Mouse (Mus musculus): ENCODE data around the gene Fam168a.
A peak's percentile ranks its signal among the peaks of the same experiment; 100 is the strongest.

The Fam168a gene

GRCm38 (mm10) chr7:100706143-100706841 lies at the start of gene Fam168a:
Fam168a (plus strand) TSS chr7:100706635.
- peak; percentile 96 for DNase-seq (ENCODE audit: low spot score)

DNA sequence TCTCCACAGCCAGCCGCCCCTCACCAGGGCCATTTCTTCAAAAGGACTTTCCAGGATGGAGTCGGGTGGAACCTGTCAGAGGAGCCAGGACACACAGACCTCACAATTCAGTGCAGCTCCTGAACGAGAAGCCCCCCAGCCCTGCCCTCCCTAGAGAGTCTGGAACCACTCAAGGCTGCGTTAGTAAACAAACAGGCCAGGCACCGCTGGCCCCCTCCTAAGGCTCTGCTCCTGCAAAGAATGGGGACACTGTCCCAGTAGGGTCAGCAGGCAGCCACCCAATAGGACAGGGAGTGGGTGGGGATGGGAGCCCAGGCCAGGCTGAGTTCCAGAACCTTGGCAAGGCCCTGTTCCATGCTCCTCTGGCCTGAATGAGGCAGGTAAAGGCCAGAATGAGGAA lies 49.7 kb upstream of the Fam168a start:
- DNase-seq (ENCODE audit: low spot score), result no peak

DNA sequence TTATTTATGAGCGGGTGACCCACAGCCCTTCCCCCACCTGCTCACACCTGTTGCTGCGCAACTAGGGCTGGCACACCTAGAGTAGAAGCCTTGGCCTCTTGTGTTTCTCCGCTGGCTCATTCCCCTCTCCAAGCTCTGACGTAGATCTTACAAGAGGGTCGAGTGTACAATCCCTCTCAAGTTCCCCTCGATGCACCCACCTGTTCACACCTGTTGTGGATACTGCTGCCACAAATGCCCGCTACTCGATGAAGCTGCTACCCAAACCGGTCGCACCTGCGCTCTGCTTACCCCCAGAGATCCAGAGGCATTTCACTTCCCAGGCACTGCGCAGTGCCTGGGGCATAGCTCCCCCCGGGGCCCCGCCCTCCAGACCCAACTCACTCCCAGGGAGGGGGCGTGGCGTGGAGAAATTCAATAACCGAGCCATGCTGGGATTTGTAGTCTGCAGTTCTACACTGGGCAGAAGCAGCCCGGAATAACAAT lies 48.3 kb upstream of the Fam168a start:
- DNase-seq (ENCODE audit: low spot score), result no peak

DNA sequence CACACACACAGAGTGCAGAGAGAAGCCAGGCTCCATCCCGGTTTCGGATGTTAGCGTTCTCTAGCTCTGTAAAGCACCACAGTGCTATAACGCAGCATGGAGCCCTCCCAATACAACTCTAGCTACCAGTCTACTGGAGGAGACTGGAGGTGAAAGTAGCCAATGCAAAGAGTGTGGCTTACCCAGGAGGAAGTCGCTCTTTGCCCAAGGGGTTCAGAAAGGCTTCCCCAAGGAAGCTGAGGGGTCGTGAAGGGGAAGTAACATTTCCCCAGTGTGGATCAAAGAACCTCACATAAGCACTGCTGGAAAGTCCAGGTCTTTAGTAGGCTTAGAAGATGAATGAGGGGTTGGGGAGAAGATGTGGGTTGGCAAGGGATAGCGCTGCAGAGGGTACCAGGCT lies 45.2 kb upstream of the Fam168a start:
- DNase-seq (ENCODE audit: low spot score), result no peak

GRCm38 (mm10) chr7:100662231-100662630 lies 44.2 kb upstream of the Fam168a start, which contains the start of gene Plekhb1:
Plekhb1 (minus strand) TSS chr7:100662414.
- no peak for DNase-seq (ENCODE audit: low spot score)

DNA sequence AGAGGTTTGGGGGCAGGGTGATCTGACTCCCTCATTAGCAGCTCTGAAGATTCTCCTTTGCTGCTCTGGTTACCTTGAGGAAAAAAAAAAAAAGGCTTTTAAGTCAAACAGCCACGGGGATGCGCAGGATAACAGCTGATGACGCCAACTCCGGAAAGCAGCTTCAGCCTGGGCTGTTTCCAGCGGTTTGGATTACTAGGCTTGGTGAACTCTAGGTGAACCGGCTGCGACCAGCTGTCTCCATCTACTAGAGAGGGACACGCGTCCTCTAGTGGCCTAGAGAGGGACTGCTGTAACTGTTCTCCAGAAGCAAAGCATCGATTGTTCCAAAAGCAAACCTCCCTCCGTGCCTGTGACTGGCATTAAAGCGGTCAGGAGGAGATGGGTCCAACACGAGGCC lies 43.2 kb upstream of the Fam168a start:
- DNase-seq (ENCODE audit: low spot score), result peak; percentile 97

GRCm38 (mm10) chr7:100663729-100664304 lies 42.6 kb upstream of the Fam168a start:
- DNase-seq (ENCODE audit: low spot score), result peak; percentile 34

- no peak for DNase-seq (ENCODE audit: low spot score)
Measured at GRCm38 (mm10) chr7:100670646-100671045, 35.8 kb upstream of the Fam168a start.

GRCm38 (mm10) chr7:100673452-100673851 lies 33.0 kb upstream of the Fam168a start:
- no peak for DNase-seq (ENCODE audit: low spot score)

DNA sequence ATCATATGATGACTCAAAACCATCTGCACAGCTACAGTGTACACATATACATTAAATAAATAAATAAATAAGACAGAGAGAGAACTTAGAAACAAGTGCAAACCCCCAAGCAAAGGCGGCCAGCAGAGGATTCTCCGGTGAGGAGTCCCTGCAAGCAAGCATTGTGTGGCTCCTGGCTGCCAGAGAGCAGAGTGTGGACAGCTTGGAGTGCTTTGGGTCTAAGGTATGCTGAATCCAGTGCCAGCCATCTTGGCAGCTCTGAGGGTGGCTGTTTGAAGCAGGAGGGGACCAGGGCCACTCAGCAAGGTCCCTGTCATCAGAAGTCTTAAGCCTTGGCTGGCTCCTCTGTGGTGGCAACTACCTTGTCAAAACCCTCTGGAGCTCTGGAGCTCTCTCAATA lies 31.5 kb upstream of the Fam168a start:
- DNase-seq (ENCODE audit: low spot score), result peak; percentile 63

DNA sequence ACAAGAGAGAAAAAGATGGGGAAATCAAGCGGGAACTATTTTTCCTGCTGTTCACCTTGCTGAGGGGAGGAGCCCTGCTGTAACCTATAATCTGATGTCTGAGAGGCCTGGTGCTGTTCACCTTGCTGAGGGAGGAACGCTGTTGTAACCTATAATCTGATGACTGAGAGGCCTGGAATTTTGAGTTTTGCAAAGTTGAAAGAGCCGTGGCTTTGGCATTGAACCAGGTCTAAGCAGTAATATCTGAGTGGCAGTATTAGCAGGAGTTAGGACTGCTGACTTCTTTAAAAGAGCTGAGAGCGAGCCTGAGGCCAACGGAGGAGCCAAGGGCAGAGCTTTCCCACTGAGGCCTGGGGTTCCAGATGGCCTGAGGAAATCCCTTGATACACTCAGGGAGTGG lies 28.4 kb upstream of the Fam168a start:
- no peak for DNase-seq (ENCODE audit: low spot score)

GRCm38 (mm10) chr7:100678948-100679880 lies 27.2 kb upstream of the Fam168a start:
- no peak for DNase-seq (ENCODE audit: low spot score)

GRCm38 (mm10) chr7:100681132-100681531 lies 25.3 kb upstream of the Fam168a start:
- DNase-seq (ENCODE audit: low spot score), result no peak

DNA sequence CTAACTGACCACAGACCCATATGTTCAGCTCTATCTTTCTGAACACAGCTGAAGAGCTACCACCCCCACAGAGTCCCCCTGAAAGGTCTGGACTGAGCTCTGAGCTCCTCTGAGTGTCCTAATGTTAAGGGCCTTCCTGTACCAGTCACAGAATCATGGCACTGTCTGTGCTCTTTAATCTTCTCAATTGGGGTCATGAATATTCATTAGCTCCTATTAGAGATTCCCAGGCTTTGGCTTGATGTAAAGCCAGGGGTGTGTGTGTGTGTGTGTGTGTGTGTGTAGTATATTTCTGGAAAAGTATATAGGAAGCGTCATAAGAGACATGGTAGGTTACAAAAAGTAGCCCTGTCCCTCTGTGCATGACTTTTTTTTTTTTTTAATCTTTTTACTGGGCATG lies 23.2 kb upstream of the Fam168a start:
- DNase-seq (ENCODE audit: low spot score), result no peak

- no peak for DNase-seq (ENCODE audit: low spot score)
Measured at GRCm38 (mm10) chr7:100684081-100684480, 22.4 kb upstream of the Fam168a start.

DNA sequence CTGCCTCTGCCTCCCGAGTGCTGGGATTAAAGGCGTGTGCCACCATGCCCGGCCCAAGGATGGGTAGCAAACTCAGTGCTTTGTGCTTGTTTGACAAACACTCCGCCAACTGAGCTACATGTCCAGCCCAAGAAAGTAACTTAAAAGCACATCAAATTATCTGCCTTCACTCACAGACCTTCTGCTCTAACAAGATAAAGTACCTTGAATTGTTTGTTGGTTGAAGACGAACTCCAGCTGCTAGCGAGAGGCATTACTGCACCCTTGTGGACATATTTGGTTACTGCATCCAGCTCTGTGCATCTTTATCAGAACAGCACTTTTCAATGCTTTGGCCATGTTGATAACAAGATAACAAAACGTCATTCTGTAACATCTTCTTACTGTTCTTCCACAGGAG lies 21.9 kb upstream of the Fam168a start:
- peak; percentile 71 for DNase-seq (ENCODE audit: low spot score)

DNA sequence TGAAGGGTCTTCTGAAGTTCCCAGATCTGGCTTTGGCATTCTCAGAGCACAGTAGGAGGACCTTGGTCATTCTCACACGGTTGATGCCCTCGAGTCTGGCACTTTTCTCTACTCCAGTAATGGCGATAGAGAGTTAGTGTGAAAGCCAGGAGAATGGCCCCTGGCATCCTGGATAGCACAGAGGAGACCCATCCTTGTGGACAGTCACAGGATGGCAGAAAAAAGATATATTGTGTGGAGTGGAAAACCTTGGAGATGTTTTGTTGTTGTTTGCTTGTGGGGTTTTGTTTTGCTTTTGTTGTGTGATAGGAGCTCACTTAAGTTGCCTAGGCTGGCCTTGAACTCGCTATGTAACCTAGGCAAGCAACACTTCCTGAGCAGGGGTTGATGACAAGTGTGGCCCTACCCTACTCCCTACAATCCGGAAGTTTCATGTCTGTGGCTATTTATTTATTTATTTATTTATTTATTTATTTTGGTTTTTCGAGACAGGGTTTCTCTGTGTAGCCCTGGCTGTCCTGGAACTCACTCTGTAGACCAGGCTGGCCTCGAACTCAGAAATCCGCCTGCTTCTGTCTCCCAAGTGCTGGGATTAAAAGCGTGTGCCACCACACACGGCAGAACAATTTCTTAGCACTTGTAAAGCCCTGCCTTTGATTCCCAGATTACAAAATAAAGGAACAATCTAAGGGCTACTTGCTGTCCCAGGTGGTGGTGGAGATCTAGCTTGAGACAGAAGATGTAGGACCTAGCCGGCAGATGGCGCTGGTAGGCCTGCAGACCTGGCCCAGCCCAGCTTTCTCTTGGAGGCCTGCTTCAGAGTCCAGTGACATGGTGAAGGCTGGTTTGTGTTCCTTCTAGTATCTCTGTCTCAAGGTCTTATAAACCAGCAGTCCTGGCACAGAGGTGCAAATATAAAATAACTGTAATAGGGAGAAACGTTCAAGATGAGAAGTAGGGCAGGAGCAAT lies 21.1 kb upstream of the Fam168a start:
- DNase-seq (ENCODE audit: low spot score), result peak; percentile 81

GRCm38 (mm10) chr7:100688471-100688870 lies 18.0 kb upstream of the Fam168a start:
- DNase-seq (ENCODE audit: low spot score), result no peak

DNA sequence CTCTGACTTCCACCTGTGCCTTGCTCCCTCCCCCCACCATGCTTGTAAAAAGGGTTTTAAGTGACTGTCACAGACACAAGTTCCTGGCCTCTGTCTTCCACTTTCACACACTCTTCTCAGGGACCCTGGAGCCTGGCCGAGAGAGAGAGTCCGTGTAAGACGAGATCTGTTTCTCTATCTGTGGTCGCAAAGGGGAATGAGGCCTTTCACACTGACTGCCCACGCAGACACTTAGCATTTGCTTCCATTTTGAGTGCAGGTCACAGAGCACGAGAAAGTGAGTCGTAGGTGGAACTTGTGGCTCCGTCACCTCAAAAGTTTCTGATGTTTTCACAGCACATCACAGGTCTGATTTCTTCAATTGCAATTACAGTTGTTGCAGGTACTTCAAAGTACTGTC lies 13.2 kb upstream of the Fam168a start:
- DNase-seq (ENCODE audit: low spot score), result no peak

GRCm38 (mm10) chr7:100699771-100700770 lies 6.4 kb upstream of the Fam168a start:
- no peak for DNase-seq (ENCODE audit: low spot score)

All from MN1 (cell line).